Mouse (Mus musculus) bone marrow, adult 2 months (tissue): ENCODE data around the gene Hoxc10. TPM values are rescaled to one million over a fixed set of nuclear protein-coding genes. Genes with fewer than 3 reads are reported as not detected.

Experiments
- H3K27ac ChIP-seq: fragments of 200-500 bp; 2 replicates; pipeline ENCODE4 v1.5.1; 2012; ENCODE audit warnings: low read depth, mild to moderate bottlenecking, control low read depth, inconsistent platforms, low read length; ENCODE audit not compliant: control insufficient read depth, poor library complexity, insufficient read depth
- H3K4me1 ChIP-seq: fragments of 200-500 bp; 2 replicates; pipeline ENCODE4 v1.6.1; 2011; ENCODE audit warnings: low read length; ENCODE audit not compliant: control insufficient read depth, insufficient read depth
- H3K4me3 ChIP-seq: fragments of 200-500 bp; replicated peaks from 2 replicates; pipeline ENCODE3; 2011; ENCODE audit warnings: mild to moderate bottlenecking, low read depth, low read length, control low read depth; ENCODE audit not compliant: control insufficient read depth
- CTCF ChIP-seq: fragments of 200-500 bp; IDR thresholded peaks from 2 replicates; pipeline ENCODE4 v1.5.1; 2011; ENCODE audit warnings: low read length, control low read depth; ENCODE audit not compliant: control insufficient read depth, insufficient read depth
- POLR2A ChIP-seq: fragments of 200-500 bp; IDR thresholded peaks from 2 replicates; pipeline ENCODE4 v1.6.1; 2011; ENCODE audit warnings: low read depth, mild to moderate bottlenecking, control low read depth, low read length, borderline replicate concordance; ENCODE audit not compliant: control insufficient read depth
- WGBS: fragments of 180-500 bp; shearing (Covaris S2); methylation state at CpG from one replicate; pipeline ENCODE4 v1.1.7; 2018; 5-methylcytosine and 5-hydroxymethylcytosine counted together
- polyA plus RNA-seq: library from polyadenylated mRNA; stranded (reverse); fragments of >200 nt; gene quantifications from 2 replicates; pipeline ENCODE4 v1.2.4, GENCODE M21; 2011; ENCODE audit warnings: low replicate concordance; ENCODE audit not compliant: missing spikeins, insufficient read depth, insufficient read length

The Hoxc10 gene
- polyA plus RNA-seq, 1 experiment: 1.3 TPM

DNA sequence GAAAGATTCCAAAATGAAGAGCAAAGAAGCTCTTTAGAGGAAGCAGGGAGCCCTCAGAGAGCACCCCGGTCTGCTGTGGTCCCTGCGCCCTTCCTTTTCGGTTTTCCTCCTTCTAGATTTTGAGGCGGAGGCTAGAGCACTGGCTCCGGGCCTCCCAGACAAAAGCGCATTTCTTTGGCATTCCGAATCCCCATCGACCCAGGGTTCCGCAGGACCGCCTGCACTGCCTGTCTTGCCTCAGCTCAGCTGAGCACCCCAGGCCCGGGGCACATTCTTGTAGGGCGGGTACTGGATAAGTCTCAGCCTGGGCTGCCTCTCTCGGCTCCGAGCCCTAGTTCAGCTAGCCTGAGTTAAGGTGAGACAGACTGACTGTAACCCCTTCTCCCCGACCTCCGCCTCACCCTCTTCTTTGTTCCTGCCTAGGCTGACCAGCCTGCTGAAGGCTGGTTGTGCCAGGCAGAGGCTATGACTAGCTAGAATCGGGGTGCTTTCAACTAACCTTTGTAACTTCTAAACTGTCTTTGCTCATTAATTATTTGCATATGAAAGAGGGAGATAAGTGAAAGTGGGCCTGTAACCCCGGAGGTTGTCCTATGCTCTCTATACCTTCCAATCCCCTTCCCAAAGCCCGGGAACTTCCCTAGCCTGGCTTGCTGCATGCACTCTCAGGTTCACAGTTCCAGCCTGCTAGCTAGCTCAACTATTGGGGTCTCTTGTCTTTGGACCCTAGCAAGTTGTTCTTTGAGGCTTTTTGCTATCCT, 49.0 kb downstream of the Hoxc10 start:
- Histone ChIP-seq H3K4me3 (no peak overlapping the region), H3K27ac (no peak overlapping the region), H3K4me1 (no peaks in the 10 kb centered on the region)
- WGBS: 19% methylated on average over 19 of the region's 19 CpGs
- TF ChIP-seq POLR2A (no peak), CTCF (no peak)

- no peak for TF ChIP-seq POLR2A
- TF ChIP-seq CTCF: no peak
- no peak within 1 kb of the TSS for H3K4me3 ChIP-seq
- WGBS: 72% methylated on average over 9 of the region's 9 CpGs
- H3K4me1 ChIP-seq: no peaks in the 10 kb centered on the region
- no peak within 1 kb of the TSS for H3K27ac ChIP-seq
Measured at GRCm38 (mm10) chr15:103018636-103019035, 52.0 kb downstream of the Hoxc10 start, which contains the start of gene Hoxc4. TSS of gene Hoxc4 (plus strand) at chr15:103018934.

DNA sequence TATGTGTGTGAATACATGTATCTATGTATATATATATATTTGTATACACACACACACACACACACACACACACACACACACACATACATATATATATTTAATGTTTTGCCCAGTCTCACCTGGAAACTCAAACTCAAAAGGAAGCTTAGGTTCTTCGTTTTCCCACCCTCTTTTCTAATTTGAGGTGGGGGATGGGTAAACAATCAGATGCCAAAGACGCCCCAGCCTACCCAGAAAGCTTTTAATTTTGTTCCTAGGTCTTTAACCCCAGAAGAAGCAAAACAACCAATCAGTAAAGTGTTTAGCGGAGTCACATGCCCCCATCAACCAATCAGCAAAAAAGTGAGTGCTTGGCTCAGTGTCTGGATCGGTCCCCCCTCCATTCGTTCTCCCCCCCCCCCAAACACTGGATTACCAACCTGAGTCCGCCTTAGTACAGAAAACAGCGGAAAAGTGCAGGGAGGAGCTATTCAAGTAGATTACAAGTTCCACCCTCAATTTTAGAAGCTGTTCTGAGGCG, 54.4 kb downstream of the Hoxc10 start:
- no peak overlapping the region for H3K27ac ChIP-seq
- H3K4me1 ChIP-seq: no peaks in the 10 kb centered on the region
- WGBS: 14% methylated on average over 8 of the region's 8 CpGs
- H3K4me3 ChIP-seq: no peak overlapping the region
- TF ChIP-seq POLR2A (no peak), CTCF (no peak)

Other genes starting within 250 kb of the Hoxc10 start
- gene Calcoco1, start 244.6 kb upstream of the Hoxc10 start, polyA plus RNA-seq: 24.4 and 28.0 TPM in 2 replicates
- gene Hoxc13, start 45.7 kb upstream of the Hoxc10 start, polyA plus RNA-seq: not detected in 2 replicates
- not detected in 2 replicates for gene Hoxc12, start 30.0 kb upstream of the Hoxc10 start, polyA plus RNA-seq
- gene Hoxc11, start 12.4 kb upstream of the Hoxc10 start, polyA plus RNA-seq: not detected in 2 replicates
- gene Hoxc5, start 647 bp downstream of the Hoxc10 start, polyA plus RNA-seq: 0.80 TPM in 1 of 2 replicates, not detected in the other
- 0.68 TPM in 1 of 2 replicates, not detected in the other for gene Hoxc9, start 9.6 kb downstream of the Hoxc10 start, polyA plus RNA-seq
- 1.2 and 2.6 TPM in 2 replicates for gene Hoxc8, start 23.8 kb downstream of the Hoxc10 start, polyA plus RNA-seq
- gene Hoxc6, start 31.5 kb downstream of the Hoxc10 start, polyA plus RNA-seq: 2.4 and 2.6 TPM in 2 replicates
- 1.1 and 1.5 TPM in 2 replicates for gene Hoxc4, start 52.1 kb downstream of the Hoxc10 start, polyA plus RNA-seq
- gene Smug1, start 200.3 kb downstream of the Hoxc10 start, polyA plus RNA-seq: 3.0 and 3.9 TPM in 2 replicates